Mouse (Mus musculus) hindbrain, embryonic 14.5 days (tissue): Measurements from ENCODE around the gene Arhgap20. TPM values are rescaled to one million over a fixed set of nuclear protein-coding genes. Genes with fewer than 3 reads are reported as not detected.

Experiments used
- ATAC-seq: fragments of 200-750 bp; cut with Nextera tagmentation; 2 replicates; pipeline ENCODE4 v1.8.0; 2017; ENCODE audit warnings: moderate number of reproducible peaks, mild to moderate bottlenecking, moderate TSS enrichment, moderate library complexity; ENCODE audit not compliant: low FRiP score
- DNase-seq: peaks from one replicate; pipeline ENCODE4 v3.0.0-alpha.2; 2015; ENCODE audit warnings: low spot score
- H3K27ac ChIP-seq: fragments of 300-500 bp; sonication (generic); 2 replicates; pipeline ENCODE4 v1.5.1; 2014; ENCODE audit warnings: mild to moderate bottlenecking, moderate library complexity
- H3K27me3 ChIP-seq: fragments of 300-500 bp; sonication (generic); 2 replicates; pipeline ENCODE4 v1.6.1; 2014; ENCODE audit warnings: mild to moderate bottlenecking, low read length, mixed read lengths; ENCODE audit not compliant: control insufficient read depth, insufficient read depth
- H3K36me3 ChIP-seq: fragments of 300-500 bp; sonication (generic); replicated peaks from 2 replicates; pipeline ENCODE4 v1.6.1; 2014; ENCODE audit not compliant: control insufficient read depth, insufficient read depth
- H3K4me1 ChIP-seq: fragments of 300-500 bp; sonication (generic); replicated peaks from 2 replicates; pipeline ENCODE4 v1.6.1; 2014; ENCODE audit warnings: antibody characterized with exemption, low read length, mixed read lengths; ENCODE audit not compliant: control insufficient read depth, insufficient read depth
- H3K4me2 ChIP-seq: fragments of 300-500 bp; sonication (generic); replicated peaks from 2 replicates; pipeline ENCODE4 v1.6.1; 2014; ENCODE audit warnings: mild to moderate bottlenecking, moderate library complexity
- H3K4me3 ChIP-seq: fragments of 300-500 bp; sonication (generic); replicated peaks from 2 replicates; pipeline ENCODE4 v1.5.1; 2014; ENCODE audit warnings: mild to moderate bottlenecking, low read length
- H3K9ac ChIP-seq: fragments of 300-500 bp; sonication (generic); 2 replicates; pipeline ENCODE4 v1.6.1; 2014
- H3K9me3 ChIP-seq: fragments of 300-500 bp; sonication (generic); 2 replicates; pipeline ENCODE4 v1.6.1; 2016; ENCODE audit warnings: low read length; ENCODE audit not compliant: control insufficient read depth
- WGBS: fragments of 180-500 bp; shearing (Covaris S2); extraction: QIAGEN DNeasy Blood & Tissue Kit; methylation state at CpG from one replicate; pipeline ENCODE4 v1.1.7; 2014; 5-methylcytosine and 5-hydroxymethylcytosine counted together
- polyA plus RNA-seq: library from polyadenylated mRNA; unstranded; fragments of >200 nt; fragmentation: Nextera tagmentation; extraction: Ambion mirVana; gene quantifications from 2 replicates; pipeline ENCODE4 v1.2.1, GENCODE M21; 2014

Gene Arhgap20
- polyA plus RNA-seq, 1 experiment from 2014 or later: 29.7 TPM

DNA sequence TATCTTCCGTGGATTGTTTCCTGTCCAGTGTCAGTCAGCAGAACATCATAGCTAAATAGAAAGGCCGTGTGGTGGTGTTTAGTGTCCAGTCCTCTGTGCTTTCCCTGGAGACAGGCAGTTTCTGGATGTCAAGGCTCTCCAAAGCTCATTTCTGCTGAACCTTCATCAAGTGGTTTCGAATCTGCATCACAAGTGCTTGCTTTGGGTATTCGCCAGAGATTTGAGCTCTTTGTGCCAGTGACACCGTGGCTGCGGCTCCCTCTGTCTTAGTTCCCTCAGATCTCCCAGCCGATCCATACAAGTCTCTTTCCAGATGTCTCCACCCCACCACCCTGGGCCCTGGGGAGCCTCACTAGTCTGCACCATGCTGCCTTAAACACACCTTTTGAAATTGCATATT, 72.6 kb downstream of the Arhgap20 start:
- ATAC-seq: no peak
- no peak overlapping the region for H3K9ac ChIP-seq
- H3K36me3 ChIP-seq: peaks cover 39% of the 10 kb centered on the region
- no peaks in the 10 kb centered on the region for H3K9me3 ChIP-seq
- no peak overlapping the region for H3K4me2 ChIP-seq
- no peak for DNase-seq
- H3K27ac ChIP-seq: no peak overlapping the region
- 60% methylated on average over 7 of the region's 7 CpGs for whole genome bisulfite sequencing
- H3K4me3 ChIP-seq: no peak overlapping the region
- H3K27me3 ChIP-seq: no peaks in the 10 kb centered on the region
- H3K4me1 ChIP-seq: no peaks in the 10 kb centered on the region

DNA sequence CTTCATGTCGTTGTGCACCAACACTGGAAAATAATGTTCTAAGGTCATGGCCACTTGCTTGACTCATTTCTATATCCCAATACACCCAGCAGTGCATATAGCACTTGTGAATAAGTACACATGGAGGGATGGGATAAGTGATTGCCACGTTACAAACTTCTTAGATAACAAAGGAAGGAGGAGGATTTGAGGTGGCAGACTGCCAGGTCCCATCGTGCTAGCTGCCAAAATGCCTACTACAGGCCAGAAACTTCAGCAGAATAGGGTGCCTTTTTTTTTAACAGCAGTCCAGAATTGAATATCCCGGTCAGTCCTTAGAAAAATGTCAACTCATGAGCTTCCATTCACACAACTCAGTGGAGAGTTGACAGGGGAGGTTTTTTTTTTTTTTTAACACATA, 78.1 kb downstream of the Arhgap20 start:
- Histone ChIP-seq H3K4me3 (no peak overlapping the region), H3K9me3 (no peaks in the 10 kb centered on the region), H3K9ac (no peak overlapping the region), H3K36me3 (peaks cover 39% of the 10 kb centered on the region), H3K4me1 (no peaks in the 10 kb centered on the region), H3K27ac (no peak overlapping the region), H3K4me2 (no peak overlapping the region), H3K27me3 (no peaks in the 10 kb centered on the region)
- ATAC-seq (no peak), DNase-seq (no peak)
- 50% methylated on average over 4 of the region's 4 CpGs for WGBS

DNA sequence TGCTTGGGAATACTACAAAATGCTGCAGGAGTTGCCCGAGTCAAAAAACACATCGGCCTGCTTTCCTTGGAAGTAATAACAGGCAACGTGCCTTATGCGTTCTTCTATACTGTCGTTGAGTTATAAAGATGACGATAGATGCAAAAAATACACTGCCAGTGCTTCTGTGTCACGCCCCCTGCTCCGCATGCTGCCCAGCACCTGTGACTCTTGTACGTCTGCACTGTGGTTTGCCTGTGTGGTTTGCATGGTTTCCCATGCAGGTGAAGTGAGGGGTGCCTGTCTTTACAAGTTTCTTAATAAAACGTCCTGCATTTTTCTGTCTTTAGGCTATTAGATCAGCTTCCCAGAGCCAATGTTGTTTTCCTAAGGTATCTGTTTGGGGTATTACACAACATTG, 80.7 kb downstream of the Arhgap20 start:
- Histone ChIP-seq H3K9ac (no peak overlapping the region), H3K4me2 (no peak overlapping the region), H3K36me3 (peaks cover 39% of the 10 kb centered on the region), H3K27me3 (no peaks in the 10 kb centered on the region), H3K4me3 (no peak overlapping the region), H3K4me1 (no peaks in the 10 kb centered on the region), H3K27ac (no peak overlapping the region), H3K9me3 (no peaks in the 10 kb centered on the region)
- ATAC-seq (no peak), DNase-seq (no peak)
- WGBS: 94% methylated on average over 10 of the region's 10 CpGs

DNA sequence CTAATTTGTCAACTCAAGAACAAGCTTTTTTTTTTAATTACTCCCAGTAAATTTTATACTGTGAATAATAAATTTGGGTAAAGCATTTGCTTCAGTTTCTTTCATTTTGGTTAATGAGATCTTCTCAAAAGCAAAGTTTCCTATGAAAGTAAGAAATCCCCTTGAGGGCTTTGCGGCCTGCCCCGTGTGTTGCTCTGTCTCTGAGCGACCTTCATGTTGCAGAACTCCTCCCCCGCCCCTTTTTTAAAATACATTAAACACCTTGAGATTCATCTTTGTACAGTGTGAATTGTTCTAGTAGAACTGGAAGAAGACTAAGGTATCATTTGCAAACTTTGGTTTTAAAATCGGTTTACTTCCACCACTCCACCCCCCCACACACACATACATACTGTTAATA, 88.6 kb downstream of the Arhgap20 start:
- 98% methylated on average over 5 of the region's 5 CpGs for WGBS
- H3K4me1 ChIP-seq: no peaks in the 10 kb centered on the region
- no peak for ATAC-seq

DNA sequence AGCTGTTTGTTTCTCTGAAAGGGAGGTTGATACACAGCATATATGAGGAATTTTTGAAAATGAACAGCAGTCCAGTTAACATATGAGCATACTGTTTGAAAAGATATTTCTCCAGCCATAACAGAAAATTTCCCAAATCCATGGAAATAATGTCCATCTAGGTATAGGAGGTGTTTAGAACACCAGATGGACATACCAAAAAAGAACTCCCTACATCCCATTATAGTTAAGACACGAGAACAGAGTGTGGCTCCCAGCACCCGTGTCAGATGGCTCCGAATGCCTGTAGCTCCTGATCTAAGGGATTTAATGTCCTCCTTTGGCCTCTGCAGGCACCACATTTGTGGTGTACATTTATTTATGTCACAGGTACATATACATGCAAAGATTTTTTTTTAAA, 99.1 kb downstream of the Arhgap20 start:
- Histone ChIP-seq H3K36me3 (no peaks in the 10 kb centered on the region), H3K27me3 (no peaks in the 10 kb centered on the region), H3K9me3 (no peaks in the 10 kb centered on the region), H3K4me1 (no peaks in the 10 kb centered on the region), H3K27ac (no peak overlapping the region), H3K9ac (no peak overlapping the region), H3K4me3 (no peak overlapping the region), H3K4me2 (no peak overlapping the region)
- WGBS: 86% methylated on average over 3 of the region's 3 CpGs
- no peak for ATAC-seq
- DNase-seq: no peak

More for the DNA sequence above, 88.6 kb downstream of the Arhgap20 start:
- DNase-seq: no peak
- no peaks in the 10 kb centered on the region for H3K27me3 ChIP-seq
- H3K27ac ChIP-seq: no peak overlapping the region
- no peak overlapping the region for H3K9ac ChIP-seq
- no peak overlapping the region for H3K4me3 ChIP-seq
- H3K9me3 ChIP-seq: no peaks in the 10 kb centered on the region
- peaks cover 14% of the 10 kb centered on the region for H3K36me3 ChIP-seq
- H3K4me2 ChIP-seq: no peak overlapping the region

DNA sequence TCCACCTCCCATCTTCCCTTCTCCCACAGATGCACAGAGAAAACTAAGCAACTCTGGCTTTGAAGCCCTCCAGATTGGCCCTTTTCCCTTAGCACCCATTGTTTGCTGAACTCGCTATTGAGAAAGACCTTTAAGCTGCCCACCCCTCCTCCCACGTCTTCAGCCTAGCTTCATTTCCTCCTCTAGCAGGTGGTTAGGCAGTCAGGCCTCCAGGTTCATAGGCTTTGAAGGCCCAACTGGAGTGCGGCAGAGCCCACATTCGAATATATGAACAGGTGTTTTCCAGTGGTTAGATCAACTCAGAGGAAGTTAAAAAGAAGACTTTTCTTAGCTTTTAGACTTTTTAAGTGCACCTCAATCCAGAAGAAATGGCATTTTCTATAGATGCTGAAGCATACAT, 101.5 kb downstream of the Arhgap20 start:
- ATAC-seq: no peak
- H3K4me3 ChIP-seq: no peak overlapping the region

DNA sequence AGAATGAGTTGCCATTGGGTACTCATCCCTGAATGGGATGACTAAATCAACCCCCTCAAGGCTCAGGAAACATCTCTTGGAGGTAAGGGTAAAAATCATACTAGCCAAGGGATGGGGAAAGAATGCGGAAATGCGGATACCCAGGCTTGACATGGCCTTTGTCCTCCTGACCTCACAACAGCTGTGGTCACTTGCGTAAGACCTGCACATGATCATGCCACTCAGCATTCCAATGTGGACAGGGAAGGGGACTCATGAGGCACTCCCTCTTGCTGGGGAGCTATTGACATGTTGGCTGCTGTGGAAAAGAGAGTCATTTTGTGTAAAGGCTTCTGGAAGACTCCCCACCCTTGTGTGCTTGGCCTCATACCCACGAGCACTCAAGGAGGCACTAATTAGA, 103.9 kb downstream of the Arhgap20 start:
- DNase-seq (no peak), ATAC-seq (no peak)
- Histone ChIP-seq H3K4me3 (no peak overlapping the region), H3K27ac (no peak overlapping the region), H3K4me2 (no peak overlapping the region), H3K36me3 (no peaks in the 10 kb centered on the region), H3K9ac (no peak overlapping the region), H3K27me3 (no peaks in the 10 kb centered on the region), H3K9me3 (no peaks in the 10 kb centered on the region), H3K4me1 (no peaks in the 10 kb centered on the region)
- WGBS: 86% methylated on average over 4 of the region's 4 CpGs

More for the DNA sequence above, 101.5 kb downstream of the Arhgap20 start:
- DNase-seq: no peak
- Histone ChIP-seq H3K27ac (no peak overlapping the region), H3K4me2 (no peak overlapping the region), H3K9me3 (no peaks in the 10 kb centered on the region), H3K27me3 (no peaks in the 10 kb centered on the region), H3K36me3 (no peaks in the 10 kb centered on the region), H3K4me1 (no peaks in the 10 kb centered on the region), H3K9ac (no peak overlapping the region)
- WGBS: 58% methylated on average over 4 of the region's 4 CpGs

DNA sequence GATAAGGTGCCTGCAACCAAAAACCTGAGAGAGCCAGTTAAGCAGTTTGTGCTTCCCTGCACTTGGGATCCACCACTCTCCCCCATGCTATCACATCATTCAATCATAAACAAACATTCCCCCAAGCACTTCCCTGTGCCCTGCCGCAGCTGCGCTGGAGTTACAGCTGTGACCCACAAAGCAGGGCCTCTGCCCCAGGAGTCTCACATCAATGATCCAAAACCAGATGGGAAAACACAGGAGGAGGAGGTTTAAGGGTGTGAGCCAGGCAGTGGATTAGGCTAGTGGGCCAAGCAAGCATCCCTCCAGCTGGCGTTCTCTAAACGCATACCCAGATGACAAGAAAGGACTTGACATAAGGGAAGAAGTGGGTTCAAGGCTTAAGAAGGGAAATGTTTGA, 109.2 kb downstream of the Arhgap20 start:
- 64% methylated on average over 4 of the region's 4 CpGs for WGBS
- H3K36me3 ChIP-seq: no peaks in the 10 kb centered on the region
- ATAC-seq (no peak), DNase-seq (no peak)
- H3K9ac ChIP-seq: no peak overlapping the region
- H3K27ac ChIP-seq: no peak overlapping the region
- no peak overlapping the region for H3K4me2 ChIP-seq
- no peaks in the 10 kb centered on the region for H3K27me3 ChIP-seq
- H3K4me3 ChIP-seq: no peak overlapping the region
- no peaks in the 10 kb centered on the region for H3K9me3 ChIP-seq
- H3K4me1 ChIP-seq: no peaks in the 10 kb centered on the region

DNA sequence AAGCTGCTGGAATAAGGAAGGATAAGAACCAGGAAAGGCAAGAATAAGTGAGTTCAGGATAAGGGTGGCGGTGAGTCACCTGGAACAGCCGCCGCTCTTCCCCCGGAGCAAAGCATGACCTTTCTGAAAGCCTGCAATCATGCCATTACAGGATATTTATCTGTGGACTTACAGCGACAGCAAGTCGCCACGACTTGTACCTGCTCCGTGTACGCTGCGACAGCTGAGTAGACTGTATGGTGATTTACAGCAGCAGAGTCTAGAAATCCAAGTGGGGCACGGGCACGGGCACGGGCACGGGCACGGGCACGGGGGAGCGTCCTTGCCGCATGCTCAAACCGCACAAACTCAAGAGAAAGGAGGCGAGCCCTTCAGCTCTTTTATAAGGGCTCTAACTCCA, 110.4 kb downstream of the Arhgap20 start:
- H3K4me2 ChIP-seq: no peak overlapping the region
- WGBS: 91% methylated on average over 20 of the region's 20 CpGs
- H3K36me3 ChIP-seq: no peaks in the 10 kb centered on the region
- no peak for ATAC-seq
- H3K27me3 ChIP-seq: no peaks in the 10 kb centered on the region
- H3K9me3 ChIP-seq: no peaks in the 10 kb centered on the region
- DNase-seq: no peak
- H3K27ac ChIP-seq: no peak overlapping the region
- H3K4me1 ChIP-seq: no peaks in the 10 kb centered on the region
- H3K4me3 ChIP-seq: no peak overlapping the region
- H3K9ac ChIP-seq: no peak overlapping the region

DNA sequence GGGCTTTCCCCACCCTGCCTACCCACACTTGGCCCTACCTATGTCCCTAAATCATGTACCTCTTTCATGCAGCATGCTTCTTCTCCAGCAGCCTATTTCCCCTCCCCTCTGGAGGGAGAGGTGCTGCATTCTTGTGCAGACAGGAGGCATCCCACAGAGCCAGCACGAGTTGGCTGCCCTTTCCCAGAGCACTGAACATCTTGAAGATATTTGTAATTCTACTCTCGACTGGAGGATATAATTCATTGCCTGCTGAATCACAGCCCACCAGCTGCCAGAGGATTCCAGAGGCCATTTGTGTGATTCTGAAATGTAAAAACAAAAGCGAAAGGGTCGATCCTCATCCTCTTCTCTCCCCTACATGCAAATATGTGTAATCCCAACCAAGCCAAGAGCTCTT, 116.2 kb downstream of the Arhgap20 start:
- no peak for ATAC-seq
- DNase-seq: no peak
- Histone ChIP-seq H3K9me3 (no peaks in the 10 kb centered on the region), H3K4me1 (no peaks in the 10 kb centered on the region), H3K27me3 (no peaks in the 10 kb centered on the region), H3K4me2 (no peak overlapping the region), H3K4me3 (no peak overlapping the region), H3K36me3 (no peaks in the 10 kb centered on the region), H3K27ac (no peak overlapping the region), H3K9ac (no peak overlapping the region)
- 63% methylated on average over 4 of the region's 4 CpGs for WGBS
